Mouse (Mus musculus): Measurements from ENCODE around the gene 4930432K21Rik. TPM values are rescaled to one million over a fixed set of nuclear protein-coding genes. Genes with fewer than 3 reads are reported as not detected.

The 4930432K21Rik gene
- polyA plus RNA-seq (2015; fragmentation: Nextera tagmentation; extraction: Ambion mirVana): 1.9 and 2.9 TPM in 2 replicates

DNA sequence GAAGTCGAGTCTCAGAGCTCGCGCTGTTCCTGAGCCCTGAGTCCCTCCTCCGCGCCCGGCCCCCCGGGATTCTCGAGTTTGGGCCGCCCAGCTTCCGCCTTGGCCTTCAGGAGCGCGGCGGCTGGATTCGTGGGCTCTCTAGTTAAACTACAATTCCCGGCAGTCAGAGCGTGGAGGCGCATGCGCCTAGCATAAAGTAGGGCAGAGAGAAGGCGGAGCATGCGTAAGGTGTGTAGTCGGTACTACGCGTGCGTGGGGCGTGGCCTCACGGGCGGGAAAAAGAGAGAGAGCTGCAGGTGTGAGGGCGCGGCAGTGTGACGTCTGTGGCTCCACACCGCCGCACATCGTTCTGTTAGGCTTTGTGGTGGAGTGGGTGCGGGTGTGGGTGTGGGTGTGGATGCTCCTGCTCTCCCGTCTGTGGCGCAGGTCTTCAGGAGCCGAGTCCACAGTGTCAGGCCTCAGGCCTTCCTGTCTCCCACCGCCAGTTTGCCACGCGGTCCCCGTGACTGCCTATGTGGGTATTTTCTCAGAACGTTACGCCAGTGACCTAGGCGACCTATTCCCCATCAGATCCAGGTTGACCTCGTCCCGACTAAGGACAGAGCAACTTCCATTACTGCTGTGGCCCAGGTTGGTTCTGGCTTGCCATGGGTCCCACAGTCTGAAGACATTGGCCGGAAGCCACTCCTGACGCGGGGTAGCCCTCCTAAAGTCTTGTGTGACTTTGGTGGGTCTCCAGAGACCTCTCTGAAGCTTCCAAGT lies at the start of gene 4930432K21Rik, which contains the start of gene Cc2d1a:
Gene 4930432K21Rik (plus strand): TSS at position 257 of the 762 bp plus-strand sequence.
Gene Cc2d1a (minus strand): TSS at position 168 of the 762 bp plus-strand sequence.
- Histone ChIP-seq H3K4me3 (peak within 1 kb of the TSS; percentile 71), H3K36me3 (peaks cover 31% of the 10 kb centered on the region), H3K4me2 (peak within 1 kb of the TSS; percentile 93), H3K9me3 (no peaks in the 10 kb centered on the region), H3K27me3 (no peaks in the 10 kb centered on the region), H3K4me1 (replicated peaks) (peaks cover 28% of the 10 kb centered on the region), H3K27ac (peak within 1 kb of the TSS; percentile 66; the same call in 1 of the 2 replicates), H3K9ac (peak within 1 kb of the TSS; percentile 88)
- peak; percentile 95 for ATAC-seq (ENCODE audit: low FRiP score)
- WGBS: 17% methylated on average over 49 of the region's 49 CpGs

DNA sequence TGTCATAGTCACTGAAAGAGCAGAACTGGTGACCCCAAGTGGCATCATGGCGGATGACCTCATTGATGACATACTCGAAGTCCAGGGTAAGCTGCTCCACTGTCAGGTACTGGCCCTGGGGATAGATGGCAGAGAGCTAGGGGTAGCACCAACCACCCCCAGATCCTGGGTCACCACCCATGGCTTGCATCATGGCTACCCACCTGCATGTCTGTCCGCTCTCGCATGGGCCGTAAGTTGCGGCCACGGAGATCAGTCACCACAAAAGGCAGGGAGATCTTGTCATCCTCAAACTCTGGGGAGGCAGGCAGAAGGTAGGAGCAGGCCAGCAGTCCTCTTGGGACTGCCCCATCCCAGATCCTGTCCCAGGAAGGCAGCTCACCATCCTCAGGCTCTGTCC lies 49.4 kb upstream of the 4930432K21Rik start:
- ATAC-seq (ENCODE audit: low FRiP score): no peak
- no peaks in the 10 kb centered on the region for H3K27me3 ChIP-seq
- no peak overlapping the region for H3K27ac ChIP-seq
- no peak overlapping the region for H3K4me2 ChIP-seq
- whole genome bisulfite sequencing: 92% methylated on average over 7 of the region's 7 CpGs
- no peak overlapping the region for H3K9ac ChIP-seq
- H3K9me3 ChIP-seq: no peaks in the 10 kb centered on the region
- H3K36me3 ChIP-seq: peaks cover 82% of the 10 kb centered on the region
- H3K4me3 ChIP-seq: no peak overlapping the region
- H3K4me1 ChIP-seq (replicated peaks): peaks cover 28% of the 10 kb centered on the region

DNA sequence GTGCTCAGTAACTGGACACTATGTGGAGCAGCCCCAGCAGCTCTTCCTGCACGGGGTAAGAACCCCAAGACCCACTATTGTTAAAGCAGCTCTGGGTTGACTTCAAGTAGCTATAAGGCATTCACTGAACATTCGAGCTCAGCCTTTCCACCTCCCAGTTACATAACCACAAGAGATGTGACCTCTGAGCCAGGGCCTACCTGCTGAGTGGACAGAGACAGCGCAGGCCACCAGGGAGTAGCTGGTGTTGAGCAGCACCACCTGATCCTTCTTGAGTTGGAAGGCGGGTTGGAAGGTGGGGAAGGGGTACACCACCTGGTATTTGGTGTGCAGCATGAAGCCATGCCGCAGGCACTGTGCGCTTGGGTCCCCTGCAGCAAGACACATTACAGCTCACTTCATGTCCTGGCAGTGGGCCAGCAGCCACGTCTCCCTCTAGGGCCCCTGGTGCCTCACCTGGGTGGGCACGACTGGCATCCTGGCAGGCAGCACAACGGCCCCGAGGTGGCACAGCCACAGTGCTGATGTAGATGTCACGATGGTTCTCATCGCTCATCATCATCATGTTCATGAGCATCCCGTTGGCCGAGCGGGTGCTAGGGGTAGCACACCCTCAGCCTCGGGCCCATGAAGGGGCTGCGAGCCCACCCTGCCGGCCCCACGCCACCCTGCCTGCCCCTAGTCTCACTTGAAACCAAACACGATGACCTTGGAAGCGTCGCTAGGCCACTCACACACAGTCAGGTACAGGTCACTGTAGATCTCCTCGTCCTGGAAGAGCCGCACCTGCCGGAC lies 46.2 kb upstream of the 4930432K21Rik start:
- Histone ChIP-seq H3K36me3 (peaks cover 51% of the 10 kb centered on the region), H3K9ac (peak overlapping the region; percentile 79), H3K4me3 (no peak overlapping the region), H3K4me1 (replicated peaks) (peaks cover 42% of the 10 kb centered on the region), H3K27ac (no peak overlapping the region), H3K9me3 (no peaks in the 10 kb centered on the region), H3K27me3 (no peaks in the 10 kb centered on the region), H3K4me2 (no peak overlapping the region)
- WGBS: 95% methylated on average over 25 of the region's 25 CpGs
- no peak for ATAC-seq (ENCODE audit: low FRiP score)

DNA sequence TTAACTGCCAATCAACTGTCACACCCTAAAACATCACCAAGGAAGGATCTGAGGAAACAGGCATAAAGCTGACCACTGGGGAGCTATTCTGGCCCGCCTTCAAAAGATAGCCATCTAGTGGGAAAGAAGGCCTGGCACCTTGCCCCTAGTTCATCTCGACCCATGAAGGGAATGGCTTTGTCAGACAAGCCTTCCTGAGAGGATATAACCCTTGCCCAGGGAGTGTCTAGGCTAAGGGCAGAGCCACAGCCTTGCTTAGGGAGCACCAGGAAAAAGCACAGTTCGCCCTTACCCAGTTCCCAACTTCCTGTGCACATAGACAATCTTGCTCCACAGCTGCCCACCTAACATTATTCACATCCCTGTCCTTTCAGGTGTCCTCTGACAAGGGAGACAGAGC lies 44.2 kb upstream of the 4930432K21Rik start:
- peaks cover 42% of the 10 kb centered on the region for H3K4me1 ChIP-seq (replicated peaks)

DNA sequence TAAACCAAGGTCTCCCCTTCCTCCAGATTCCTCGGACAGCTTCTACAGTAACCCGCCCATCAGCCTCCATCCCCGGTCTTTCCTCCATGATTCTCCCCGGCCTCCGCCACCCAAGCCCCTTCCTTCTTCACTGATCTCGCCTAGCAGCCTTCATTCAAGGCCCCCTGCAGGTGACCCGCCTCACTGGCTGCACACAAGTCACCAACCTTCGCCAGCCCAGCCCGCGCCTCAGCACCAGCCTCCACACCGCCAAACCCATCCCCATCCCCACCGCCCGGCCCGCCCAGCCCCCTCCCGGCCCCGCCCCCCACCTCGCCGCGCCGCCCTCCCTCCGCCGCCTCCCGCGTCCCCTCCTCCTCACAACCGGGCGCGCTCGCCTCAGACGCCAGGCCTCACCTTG lies 43.6 kb upstream of the 4930432K21Rik start:
- H3K4me2 ChIP-seq: peak overlapping the region; percentile 66
- H3K27me3 ChIP-seq: no peaks in the 10 kb centered on the region
- under 1% methylated on average over 27 of the region's 29 CpGs for WGBS

More for the DNA sequence above, 44.2 kb upstream of the 4930432K21Rik start:
- Histone ChIP-seq H3K4me3 (peak overlapping the region; percentile 62), H3K36me3 (peaks cover 31% of the 10 kb centered on the region), H3K9me3 (no peaks in the 10 kb centered on the region), H3K4me2 (peak overlapping the region; percentile 66), H3K27ac (peak overlapping the region; percentile 96), H3K9ac (peak overlapping the region; percentile 79), H3K27me3 (no peaks in the 10 kb centered on the region)
- WGBS: 49% methylated on average over 3 of the region's 3 CpGs
- ATAC-seq (ENCODE audit: low FRiP score): no peak

DNA sequence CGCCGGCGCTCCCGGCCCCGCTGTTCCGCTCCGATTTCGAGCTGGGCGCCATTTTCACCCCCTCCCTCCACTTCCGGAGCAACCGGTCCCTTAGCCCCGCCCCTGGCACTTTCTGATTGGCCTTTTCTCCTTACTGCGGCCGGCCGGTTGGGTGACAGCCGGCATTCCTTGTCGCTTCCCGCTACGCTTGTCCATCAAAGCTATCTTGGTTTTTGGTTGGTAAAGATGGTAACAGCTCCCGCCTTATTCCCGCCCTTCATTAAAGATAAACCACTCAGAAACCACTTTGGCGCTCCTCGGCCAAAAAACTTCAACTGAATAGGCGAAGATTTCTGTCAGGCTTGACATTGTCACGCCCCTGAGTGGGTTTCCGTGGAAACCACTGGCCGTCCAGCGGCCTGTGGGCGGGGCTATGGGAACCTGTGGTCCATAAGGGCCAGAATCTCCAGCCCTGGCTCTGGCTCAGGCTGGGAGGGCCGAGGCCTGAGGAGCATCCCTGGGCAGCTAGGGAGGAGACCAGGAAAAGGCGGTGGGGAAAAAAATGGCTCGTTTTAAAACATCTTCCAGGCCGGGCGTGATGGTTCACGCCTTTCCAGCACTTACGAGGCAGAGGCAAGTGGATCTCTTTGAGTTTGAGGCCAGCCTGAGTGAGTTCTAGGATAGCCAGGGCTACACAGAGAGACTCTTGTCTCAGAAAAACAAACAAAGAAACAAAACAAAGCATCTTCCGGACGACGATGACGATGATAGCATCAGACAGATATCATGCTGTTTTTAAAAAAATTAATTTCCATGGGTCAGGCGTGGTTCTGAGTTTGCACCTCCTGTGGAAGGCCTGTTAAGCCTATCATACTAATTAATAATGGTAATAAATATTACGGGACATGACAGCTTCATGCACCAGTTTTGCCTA lies 42.9 kb upstream of the 4930432K21Rik start, which contains the start of gene Dcaf15:
Gene Dcaf15 (minus strand): TSS at position 72 of the 913 bp plus-strand sequence.
- 7% methylated on average over 42 of the region's 42 CpGs for WGBS
- H3K9ac ChIP-seq: peak within 1 kb of the TSS; percentile 79
- ATAC-seq (ENCODE audit: low FRiP score): peak; percentile 96

More for the DNA sequence above, 43.6 kb upstream of the 4930432K21Rik start:
- H3K4me3 ChIP-seq: peak overlapping the region; percentile 62
- peak overlapping the region; percentile 79 for H3K9ac ChIP-seq
- peaks cover 27% of the 10 kb centered on the region for H3K36me3 ChIP-seq
- H3K27ac ChIP-seq: peak overlapping the region; percentile 96
- H3K4me1 ChIP-seq (replicated peaks): peaks cover 42% of the 10 kb centered on the region
- ATAC-seq (ENCODE audit: low FRiP score): peak; percentile 82
- no peaks in the 10 kb centered on the region for H3K9me3 ChIP-seq

DNA sequence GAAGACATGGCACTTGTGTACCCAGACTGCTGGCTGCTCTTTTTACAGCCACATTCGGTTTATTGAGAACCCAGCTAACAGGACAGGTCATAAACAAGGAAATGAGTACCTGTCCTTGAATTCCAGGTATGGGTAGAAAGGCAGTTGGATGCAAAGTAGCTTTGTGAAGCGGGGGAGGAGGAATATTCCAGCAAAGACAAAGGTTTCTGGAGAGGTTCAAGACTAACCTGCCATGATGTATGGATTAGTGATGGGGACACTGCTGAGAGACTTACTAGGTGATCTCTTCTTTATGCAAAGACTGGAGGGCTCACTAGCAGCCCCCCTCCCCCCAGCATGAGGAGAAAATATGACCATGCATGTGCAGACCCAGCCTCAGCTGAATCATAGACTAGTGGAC lies 42.1 kb upstream of the 4930432K21Rik start:
- ATAC-seq (ENCODE audit: low FRiP score): no peak
- H3K4me2 ChIP-seq: peak overlapping the region; percentile 54
- H3K4me3 ChIP-seq: no peak overlapping the region
- H3K4me1 ChIP-seq (replicated peaks): peaks cover 38% of the 10 kb centered on the region
- no peaks in the 10 kb centered on the region for H3K9me3 ChIP-seq
- H3K9ac ChIP-seq: no peak overlapping the region
- no peaks in the 10 kb centered on the region for H3K27me3 ChIP-seq
- H3K27ac ChIP-seq: peak overlapping the region; percentile 89
- H3K36me3 ChIP-seq: peaks cover 19% of the 10 kb centered on the region
- 85% methylated on average over 2 of the region's 2 CpGs for WGBS

More for the DNA sequence above, 42.9 kb upstream of the 4930432K21Rik start, which contains the start of gene Dcaf15:
- Histone ChIP-seq H3K9me3 (no peaks in the 10 kb centered on the region), H3K4me3 (peak within 1 kb of the TSS; percentile 62), H3K27me3 (no peaks in the 10 kb centered on the region), H3K4me2 (peak within 1 kb of the TSS; percentile 66), H3K4me1 (replicated peaks) (peaks cover 41% of the 10 kb centered on the region), H3K36me3 (peaks cover 22% of the 10 kb centered on the region), H3K27ac (peak within 1 kb of the TSS; percentile 96)

DNA sequence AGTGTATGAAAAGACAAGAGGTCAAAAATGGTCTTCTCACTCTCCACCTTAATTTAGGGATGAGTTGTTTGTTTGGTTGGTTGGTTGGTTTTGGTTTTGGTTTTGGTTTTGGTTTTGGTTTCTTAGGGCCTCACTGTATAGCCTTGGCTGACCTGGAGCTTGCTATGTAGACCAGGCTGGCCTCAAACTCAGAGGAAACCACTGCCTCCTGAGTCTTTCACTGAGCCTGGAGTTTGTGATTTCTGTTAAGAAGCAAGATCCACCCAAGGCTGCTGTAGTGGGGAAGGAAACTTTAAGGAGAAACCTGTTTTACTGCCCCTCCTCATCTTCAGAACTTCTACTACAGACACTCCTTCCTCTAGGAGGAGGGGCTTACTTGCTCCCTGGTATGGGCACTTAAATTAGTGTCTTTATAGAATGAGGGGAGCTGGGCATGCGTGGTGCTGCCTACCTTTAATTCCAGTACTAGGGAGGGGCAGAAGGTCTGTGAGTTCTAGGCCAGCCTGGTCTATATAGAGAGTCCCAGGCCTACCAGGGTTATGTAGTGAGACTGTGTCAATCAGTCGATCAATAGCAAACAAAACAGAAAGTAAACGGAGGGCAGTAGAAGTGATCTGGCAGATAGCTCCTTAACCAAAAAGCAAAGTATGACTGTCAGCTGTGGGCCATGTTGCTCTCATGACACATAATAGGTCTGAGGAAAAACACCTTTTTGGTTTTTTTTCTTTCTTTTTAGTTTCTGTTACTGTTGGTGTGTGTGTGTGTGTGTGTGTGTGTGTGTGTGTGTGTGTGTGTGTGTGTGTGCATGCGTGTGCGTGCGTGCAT lies 41.4 kb upstream of the 4930432K21Rik start:
- ATAC-seq (ENCODE audit: low FRiP score): no peak
- Histone ChIP-seq H3K36me3 (peaks cover 14% of the 10 kb centered on the region), H3K27ac (no peak overlapping the region), H3K4me2 (no peak overlapping the region), H3K9ac (no peak overlapping the region), H3K27me3 (no peaks in the 10 kb centered on the region), H3K4me1 (replicated peaks) (peaks cover 33% of the 10 kb centered on the region), H3K4me3 (no peak overlapping the region), H3K9me3 (no peaks in the 10 kb centered on the region)
- WGBS: 97% methylated on average over 6 of the region's 6 CpGs

DNA sequence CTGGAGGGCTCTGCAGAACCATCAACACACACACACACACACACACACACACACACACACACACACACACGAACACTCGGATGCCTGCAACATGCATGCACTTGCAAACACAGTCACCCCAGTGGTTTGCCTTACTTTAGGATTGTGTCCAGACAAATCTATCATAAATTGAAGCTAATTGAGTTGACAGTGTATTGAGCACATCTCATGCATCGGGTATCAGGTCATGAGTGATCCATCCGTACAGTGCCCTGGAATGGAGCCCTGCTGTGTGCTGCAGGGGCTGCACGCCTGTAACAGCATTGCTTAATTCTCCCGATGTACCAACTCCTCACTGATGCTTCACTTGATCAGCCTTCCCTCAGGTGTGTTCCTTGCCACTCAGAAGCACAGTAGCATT lies 32.2 kb upstream of the 4930432K21Rik start:
- Histone ChIP-seq H3K9me3 (no peaks in the 10 kb centered on the region), H3K27ac (no peak overlapping the region), H3K4me2 (no peak overlapping the region), H3K36me3 (no peaks in the 10 kb centered on the region), H3K4me3 (no peak overlapping the region), H3K4me1 (replicated peaks) (no peaks in the 10 kb centered on the region), H3K9ac (no peak overlapping the region), H3K27me3 (no peaks in the 10 kb centered on the region)
- 78% methylated on average over 6 of the region's 6 CpGs for WGBS
- ATAC-seq (ENCODE audit: low FRiP score): no peak

DNA sequence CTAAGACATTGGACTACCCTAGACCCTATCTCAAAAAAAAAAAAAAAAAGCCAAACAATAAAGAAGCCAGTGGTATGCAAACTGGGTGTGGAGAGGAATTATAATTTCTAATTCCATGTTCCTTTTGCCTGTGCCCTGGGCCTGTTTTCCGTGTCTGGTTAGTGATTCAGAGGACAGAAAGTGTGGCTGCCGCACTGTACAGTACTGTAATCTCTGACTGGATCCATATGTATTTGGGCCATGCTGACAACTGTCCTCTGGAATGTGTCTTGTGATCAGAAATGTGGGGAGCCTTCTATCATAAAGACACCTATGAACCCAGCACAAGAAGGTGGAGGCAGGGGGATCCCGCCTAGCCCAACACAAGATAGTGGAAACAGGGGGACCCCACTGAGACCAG lies 25.7 kb upstream of the 4930432K21Rik start:
- Histone ChIP-seq H3K27me3 (no peaks in the 10 kb centered on the region), H3K36me3 (no peaks in the 10 kb centered on the region), H3K4me3 (no peak overlapping the region), H3K4me2 (no peak overlapping the region), H3K27ac (no peak overlapping the region), H3K4me1 (replicated peaks) (peaks cover 6% of the 10 kb centered on the region; the same call in 1 of the 2 replicates), H3K9me3 (no peaks in the 10 kb centered on the region), H3K9ac (no peak overlapping the region)
- no peak for ATAC-seq (ENCODE audit: low FRiP score)
- WGBS: 87% methylated on average over 3 of the region's 3 CpGs

DNA sequence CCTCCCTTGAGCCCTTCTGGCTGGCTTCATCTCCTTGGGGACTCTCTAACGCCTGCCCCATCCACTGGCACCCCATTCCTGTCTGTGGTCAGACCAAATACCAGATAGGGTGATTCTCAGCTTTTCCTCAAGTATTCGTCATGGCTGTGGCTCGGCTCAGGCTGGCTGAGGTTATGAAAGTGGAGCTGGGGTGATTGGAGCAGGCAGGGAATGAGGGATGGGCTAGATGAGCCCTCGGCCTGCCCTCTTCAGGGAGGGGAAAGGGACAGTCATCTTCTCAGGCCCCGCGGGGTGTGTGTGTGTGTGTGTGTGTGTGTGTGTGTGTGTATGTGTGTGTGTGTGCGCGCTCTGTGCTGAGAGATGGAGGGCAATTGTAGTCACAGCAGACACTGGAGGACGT lies 22.2 kb upstream of the 4930432K21Rik start, which contains the start of gene Podnl1:
Gene Podnl1 (plus strand): TSS at position 334 of the 400 bp plus-strand sequence.
- ATAC-seq (ENCODE audit: low FRiP score): no peak
- 58% methylated on average over 9 of the region's 9 CpGs for WGBS
- Histone ChIP-seq H3K4me3 (no peak within 1 kb of the TSS), H3K9ac (no peak within 1 kb of the TSS; the same call in 1 of the 2 replicates), H3K27me3 (no peaks in the 10 kb centered on the region; the same call in 1 of the 2 replicates), H3K27ac (no peak within 1 kb of the TSS), H3K9me3 (no peaks in the 10 kb centered on the region), H3K4me2 (no peak within 1 kb of the TSS), H3K4me1 (replicated peaks) (peaks cover 6% of the 10 kb centered on the region), H3K36me3 (no peaks in the 10 kb centered on the region)
